Mouse (Mus musculus): ENCODE results near the gene Tfap2b. TPM values are rescaled to one million over a fixed set of nuclear protein-coding genes. Genes with fewer than 3 reads are reported as not detected.

Tfap2b gene
- polyA plus RNA-seq, 1 experiment from 2014 or later = 21.0 TPM

Other genes starting within 250 kb of the Tfap2b start
- gene Tfap2d, start 105.9 kb upstream of the Tfap2b start, polyA plus RNA-seq (2016; fragmentation: Nextera tagmentation; extraction: Ambion mirVana) = 0.91 and 3.4 TPM in 2 replicates

Data from forebrain, embryonic 12.5 days (tissue).